Mouse (Mus musculus) thymus, adult 2 months (tissue): ENCODE measurements around the gene Sigirr.

Experiments used
- CTCF ChIP-seq: fragments of 200-500 bp; IDR thresholded peaks from 2 replicates; pipeline ENCODE4 v1.5.1; 2012; ENCODE audit warnings: mild to moderate bottlenecking, control low read depth, low read length, moderate library complexity, borderline replicate concordance; ENCODE audit not compliant: control insufficient read depth, poor library complexity, insufficient read depth; ENCODE audit errors: extremely low read depth
- POLR2A ChIP-seq: fragments of 200-500 bp; IDR thresholded peaks from 2 replicates; pipeline ENCODE4 v1.6.1; 2012; ENCODE audit warnings: mild to moderate bottlenecking, low read length, control low read depth, moderate library complexity; ENCODE audit not compliant: control insufficient read depth, poor library complexity, insufficient read depth; ENCODE audit errors: extremely low read depth

DNA sequence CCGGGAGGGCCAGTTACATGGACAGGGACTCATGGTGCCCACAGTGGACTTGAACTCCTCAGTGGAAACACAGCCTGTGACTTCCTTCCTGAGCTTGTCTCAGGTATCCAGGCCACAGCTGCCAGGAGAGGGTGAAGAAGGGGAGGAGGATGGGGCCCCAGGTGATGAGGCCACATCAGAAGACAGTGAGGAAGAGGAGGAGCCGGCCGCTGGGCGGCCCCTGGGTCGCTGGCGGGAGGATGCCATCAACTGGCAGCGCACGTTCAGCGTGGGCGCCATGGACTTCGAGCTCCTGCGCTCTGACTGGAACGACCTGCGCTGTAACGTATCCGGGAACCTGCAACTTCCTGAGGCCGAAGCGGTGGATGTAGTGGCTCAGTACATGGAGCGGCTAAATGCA lies 32.0 kb downstream of the Sigirr start:
- TF ChIP-seq CTCF (no peak), POLR2A (no peak)
